Mouse (Mus musculus): Measurements from ENCODE around the gene Rpl32.

The Rpl32 gene

GRCm38 (mm10) chr6:115761995-115762756 lies 46.4 kb downstream of the Rpl32 start, which contains the start of gene Tmem40:
Gene Tmem40 (minus strand): TSS chr6:115762410.
- no peak for DNase-seq

- DNase-seq = no peak
Measured at GRCm38 (mm10) chr6:115760982-115761381, 47.6 kb downstream of the Rpl32 start.

DNA sequence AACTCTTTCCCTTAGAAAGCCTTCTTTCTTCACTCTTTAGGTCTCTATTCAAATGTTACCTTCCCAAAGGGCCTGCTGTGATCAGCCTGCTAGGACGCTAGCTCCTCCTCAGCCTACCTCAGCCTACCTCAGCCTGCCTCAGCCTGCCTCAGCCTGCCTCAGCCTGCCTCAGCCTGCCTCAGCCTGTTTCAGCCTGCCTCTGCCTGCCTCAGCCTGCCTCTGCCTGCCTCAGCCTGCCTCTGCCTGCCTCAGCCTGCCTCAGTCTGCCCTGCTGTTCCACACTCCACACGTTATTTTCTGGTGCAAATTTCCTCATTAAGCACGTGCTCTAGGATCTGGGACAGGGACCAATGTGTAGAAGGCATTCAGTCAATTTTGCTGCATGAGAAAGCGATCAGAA lies 48.4 kb downstream of the Rpl32 start:
- DNase-seq = no peak

GRCm38 (mm10) chr6:115759461-115759860 lies 49.1 kb downstream of the Rpl32 start:
- DNase-seq = no peak

DNA sequence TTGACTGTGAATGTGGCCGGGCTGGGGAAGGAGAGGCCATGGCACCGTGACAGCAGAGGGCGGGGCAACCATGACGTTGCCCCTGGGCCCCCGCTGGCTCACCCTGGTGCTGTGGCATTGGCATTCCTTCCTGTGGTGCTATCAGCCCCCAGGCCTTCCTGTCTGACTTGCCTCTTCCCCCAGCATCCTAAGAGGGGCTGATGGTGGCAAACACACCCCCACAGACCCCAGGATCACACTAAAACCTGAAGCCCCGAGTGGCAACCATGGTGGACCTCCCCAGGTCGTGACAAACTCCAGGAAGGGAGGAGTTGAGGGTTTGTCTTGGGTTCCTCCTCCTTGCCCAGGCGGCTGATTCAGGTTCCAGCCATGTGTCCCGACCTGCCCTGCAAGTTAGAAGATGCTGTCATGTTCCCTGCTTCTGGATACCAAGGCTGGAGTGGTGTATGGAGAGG lies 49.5 kb downstream of the Rpl32 start:
- DNase-seq = no peak

DNA sequence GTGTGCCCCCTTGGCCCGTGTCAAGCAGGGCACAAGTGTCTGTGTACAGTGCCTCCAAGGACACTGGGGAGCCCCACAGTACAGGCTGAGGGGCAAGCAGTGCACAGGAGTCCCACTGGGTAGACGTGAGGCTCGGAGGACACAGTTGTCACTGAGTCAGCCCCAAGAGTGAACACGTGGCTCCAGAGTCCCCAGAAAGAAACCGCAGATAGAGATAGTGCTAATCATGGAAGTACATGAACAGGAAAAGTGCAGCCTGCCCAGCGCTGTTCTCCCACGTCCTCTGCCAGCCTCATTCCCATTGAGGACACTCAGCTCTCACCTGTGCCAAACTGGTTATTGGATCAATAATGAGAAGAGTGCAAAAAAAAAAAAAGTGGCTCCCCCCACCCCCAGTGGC lies 53.0 kb downstream of the Rpl32 start:
- no peak for DNase-seq
